Mouse (Mus musculus) cortical plate, adult 2 months (tissue): ENCODE results near the gene Unc13a.

Experiments
- CTCF ChIP-seq: fragments of 200-500 bp; IDR thresholded peaks from 2 replicates; pipeline ENCODE4 v1.5.1; 2011; ENCODE audit warnings: mild to moderate bottlenecking, control low read depth, low read length; ENCODE audit not compliant: insufficient read depth; ENCODE audit errors: extremely low read depth
- POLR2A ChIP-seq: fragments of 200-500 bp; IDR thresholded peaks from 2 replicates; pipeline ENCODE4 v1.6.1; 2011; ENCODE audit warnings: mild to moderate bottlenecking, low read length, control low read depth; ENCODE audit not compliant: insufficient read depth; ENCODE audit errors: extremely low read depth

GRCm38 (mm10) chr8:71597451-71597850, 74.1 kb downstream of the Unc13a start, which contains the start of gene Fam129c:
- no peak for TF ChIP-seq CTCF
- no peak for TF ChIP-seq POLR2A
